Mouse (Mus musculus) gastrocnemius, adult 18-20 months (tissue): ENCODE measurements around the gene Bst2. TPM values are rescaled to one million over a fixed set of nuclear protein-coding genes. Genes with fewer than 3 reads are reported as not detected.

Experiments used
- DNase-seq: peaks from one replicate; pipeline ENCODE4 v3.0.0; 2021; ENCODE audit warnings: low spot score
- long read RNA-seq, 2 experiments: library from polyadenylated mRNA; stranded (forward); transcript quantifications; one replicate each; pipeline ENCODE4 v2.0.0; 2021
- total RNA-seq, 2 experiments: library from RNA; stranded (reverse); gene quantifications; 2 replicates each; pipeline ENCODE4 v1.2.3; 2021

The Bst2 gene
- 1 to 10 TPM; 5.9 to 8.2 TPM for total RNA-seq
- long read RNA-seq, experiment 1, partial matches to known transcripts = 0 of 4 reads
- long read RNA-seq, experiment 1, other reads (novel, unspliced or antisense) = 0 of 4 reads
- long read RNA-seq, experiment 2, partial matches to known transcripts = 1 of 4 reads
- long read RNA-seq, experiment 2, other reads (novel, unspliced or antisense) = 0 of 4 reads

GRCm38 (mm10) chr8:71537028-71537867 is at the start of gene Bst2:
Bst2 (minus strand) TSS chr8:71537456.
- DNase-seq = peak; percentile 91

- no peak for DNase-seq
Measured at GRCm38 (mm10) chr8:71586891-71587290, 49.6 kb upstream of the Bst2 start.

GRCm38 (mm10) chr8:71580201-71580600 is 42.9 kb upstream of the Bst2 start:
- no peak for DNase-seq

DNA sequence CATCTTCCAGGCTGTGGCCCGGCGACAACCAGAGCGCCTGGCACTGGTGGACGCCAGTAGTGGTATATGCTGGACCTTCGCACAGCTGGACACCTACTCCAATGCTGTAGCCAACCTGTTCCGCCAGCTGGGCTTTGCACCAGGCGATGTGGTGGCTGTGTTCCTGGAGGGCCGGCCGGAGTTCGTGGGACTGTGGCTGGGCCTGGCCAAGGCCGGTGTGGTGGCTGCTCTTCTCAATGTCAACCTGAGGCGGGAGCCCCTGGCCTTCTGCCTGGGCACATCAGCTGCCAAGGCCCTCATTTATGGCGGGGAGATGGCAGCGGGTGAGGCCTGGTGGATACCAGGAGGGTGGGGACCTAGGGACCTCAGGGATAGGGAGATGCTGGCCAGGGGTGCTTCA is 42.2 kb upstream of the Bst2 start:
- peak; percentile 77 for DNase-seq

DNA sequence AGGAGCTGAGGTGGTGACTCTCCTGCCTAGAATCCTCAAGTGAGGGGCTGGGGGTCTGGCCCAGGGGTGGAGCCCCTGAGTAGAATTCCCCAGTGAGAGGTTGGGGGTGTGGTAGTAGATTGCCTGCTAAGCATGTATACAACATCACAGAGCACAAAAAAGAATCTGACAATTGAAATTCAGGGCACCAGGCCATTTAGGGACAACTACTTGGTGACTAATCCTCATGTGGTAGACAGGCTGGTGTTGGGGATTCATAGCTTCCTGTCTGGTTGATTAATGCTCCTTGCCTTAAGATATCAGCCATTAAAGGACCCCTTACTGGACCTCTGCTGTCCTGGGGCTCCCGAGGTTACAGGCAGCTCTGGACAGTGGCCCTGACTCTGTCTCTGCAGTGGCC is 41.8 kb upstream of the Bst2 start:
- DNase-seq = no peak

DNA sequence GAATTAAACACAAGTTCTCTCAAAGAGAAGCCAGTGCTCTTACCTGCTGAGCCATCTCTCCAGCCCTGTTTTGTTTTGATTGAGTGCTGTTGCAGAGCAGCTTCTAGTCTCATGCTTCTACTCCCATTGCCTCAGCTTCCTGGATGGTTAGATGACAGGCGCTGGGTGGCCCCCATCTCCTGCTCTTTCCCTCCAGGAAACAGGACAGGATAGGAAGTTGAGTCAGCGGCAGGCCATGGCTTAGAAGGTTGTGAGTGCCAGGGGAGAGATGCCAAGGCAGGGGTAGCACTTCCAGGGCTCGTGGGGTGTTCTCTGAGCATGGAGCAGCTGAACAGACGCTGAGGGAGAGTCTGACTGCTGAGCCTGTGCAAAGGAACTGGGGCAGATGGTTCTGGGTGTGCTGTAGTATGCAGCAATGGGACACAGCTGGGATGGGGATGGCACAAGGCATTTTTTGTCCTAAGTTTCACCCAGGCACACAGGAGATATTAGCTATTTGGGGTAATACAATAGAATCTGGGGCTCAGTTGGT is 40.7 kb upstream of the Bst2 start:
- no peak for DNase-seq

DNA sequence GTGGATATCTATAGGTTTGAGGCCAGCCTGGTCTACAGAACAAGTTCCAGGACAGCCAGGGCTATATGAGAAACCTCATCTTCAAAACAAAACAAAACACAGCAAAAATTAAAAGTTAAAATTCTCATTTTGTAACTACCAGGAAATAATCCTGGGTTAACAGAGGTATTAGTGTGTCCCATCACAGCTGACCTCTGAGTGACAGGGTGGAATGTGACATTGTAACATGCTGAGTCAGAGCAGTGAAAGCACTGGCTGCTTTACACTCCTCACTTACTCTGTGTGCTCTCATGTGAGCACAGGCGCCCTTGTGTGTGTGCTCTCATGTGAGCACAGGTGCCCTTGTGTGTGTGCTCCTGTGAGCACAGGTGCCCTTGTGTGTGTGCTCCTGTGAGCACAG is 37.8 kb upstream of the Bst2 start:
- DNase-seq = no peak

DNA sequence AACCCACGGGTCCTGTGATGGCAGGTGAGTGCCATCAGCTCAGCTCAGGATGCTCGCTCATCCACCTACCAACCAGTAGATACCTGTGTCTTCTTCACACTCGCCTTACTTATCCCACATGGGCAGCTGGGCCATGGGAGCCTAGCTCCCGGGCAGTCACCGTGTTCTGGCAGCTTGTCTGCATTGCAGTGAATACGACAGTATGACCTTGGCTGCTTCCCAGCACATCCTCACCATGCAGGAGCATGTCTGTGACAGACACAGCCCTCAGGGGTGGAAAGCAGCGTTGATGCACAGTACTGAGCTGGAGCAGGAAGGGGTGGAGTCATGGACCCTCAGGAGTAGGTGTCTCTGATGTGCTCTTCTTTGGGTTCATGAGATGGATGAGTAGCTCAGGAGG is 37.2 kb upstream of the Bst2 start:
- no peak for DNase-seq

GRCm38 (mm10) chr8:71572847-71573633 is 35.8 kb upstream of the Bst2 start:
- DNase-seq = no peak

- DNase-seq = no peak
Measured at GRCm38 (mm10) chr8:71572077-71572476, 34.8 kb upstream of the Bst2 start.

- DNase-seq = peak; percentile 89
Measured at GRCm38 (mm10) chr8:71570291-71570954, 33.2 kb upstream of the Bst2 start.

DNA sequence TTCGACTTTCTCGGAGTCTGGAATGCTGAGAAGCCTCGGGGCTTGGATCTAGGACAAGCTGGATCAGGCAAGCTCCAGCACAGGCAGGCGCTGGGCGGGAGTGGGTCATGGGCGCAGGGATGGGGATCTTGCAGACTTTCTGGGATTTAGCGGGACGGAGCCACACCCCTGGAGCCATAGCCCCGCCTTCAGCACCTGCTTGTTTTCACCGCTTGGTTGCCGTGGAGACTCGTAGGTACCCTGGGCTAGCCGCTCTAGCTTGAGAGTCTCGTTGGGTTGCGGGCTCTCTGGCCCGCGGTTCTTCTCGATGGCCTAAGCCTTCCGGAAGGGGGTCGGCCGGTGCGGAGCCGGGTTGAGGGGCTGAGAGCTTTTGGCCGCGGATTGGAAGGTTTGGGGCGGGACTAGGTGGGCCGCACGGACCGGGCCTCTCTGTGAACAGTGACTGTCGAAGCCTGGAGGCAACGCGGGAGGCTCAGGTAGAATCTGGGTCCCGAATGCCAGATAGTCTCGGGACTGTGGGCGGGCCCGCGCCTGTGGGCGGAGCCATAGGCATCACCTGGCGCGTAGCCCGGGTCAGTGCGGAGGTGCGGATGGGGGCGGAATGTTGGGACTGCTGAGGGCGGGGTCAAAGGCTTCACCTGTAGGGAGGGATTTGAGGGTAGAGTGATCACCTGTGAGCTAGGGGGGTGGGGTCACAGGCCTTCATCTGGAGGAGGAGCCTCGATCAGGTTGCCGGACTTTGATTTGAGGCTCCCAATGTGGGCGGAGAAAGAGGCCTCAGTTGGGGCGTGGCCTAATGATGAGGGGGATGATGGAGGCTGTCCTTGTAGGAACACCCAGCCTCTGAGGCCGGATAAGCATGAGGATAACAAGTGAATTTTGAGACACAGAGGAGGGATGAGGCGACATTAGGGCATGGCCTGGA is 32.4 kb upstream of the Bst2 start:
- DNase-seq = peak; percentile 90

- peak; percentile 22 for DNase-seq
Measured at GRCm38 (mm10) chr8:71568941-71569340, 31.7 kb upstream of the Bst2 start.

- peak; percentile 81 for DNase-seq
Measured at GRCm38 (mm10) chr8:71568387-71568937, 31.2 kb upstream of the Bst2 start, which contains the start of gene Slc27a1. Slc27a1 (plus strand) TSS chr8:71568882.

- DNase-seq = no peak
Measured at GRCm38 (mm10) chr8:71567587-71567986, 30.3 kb upstream of the Bst2 start.

GRCm38 (mm10) chr8:71566501-71566900 is 29.2 kb upstream of the Bst2 start, which contains the start of gene Nxnl1:
Nxnl1 (minus strand) TSS chr8:71566601.
- DNase-seq = no peak

GRCm38 (mm10) chr8:71563992-71564391 is 26.7 kb upstream of the Bst2 start:
- no peak for DNase-seq

DNA sequence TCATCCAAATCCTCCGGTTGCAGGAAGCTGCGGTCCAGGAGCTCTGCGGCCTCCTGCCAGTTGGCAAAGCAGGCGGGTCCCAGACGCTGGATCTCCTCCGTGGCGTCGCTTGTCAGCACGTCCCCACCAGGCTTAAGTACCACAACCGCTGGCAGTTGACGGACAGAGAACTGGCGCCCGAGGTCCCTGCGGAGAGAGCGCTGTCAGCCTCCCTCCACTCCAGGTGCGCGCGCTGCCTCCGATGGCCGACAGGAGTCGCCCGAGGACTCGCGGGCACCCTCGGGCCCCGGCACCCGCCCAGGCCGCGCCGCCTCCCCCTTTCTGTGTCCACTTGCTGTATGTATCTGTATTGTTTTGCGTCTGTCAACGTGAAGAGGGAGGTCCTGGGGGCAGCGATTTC is 25.5 kb upstream of the Bst2 start:
- peak; percentile 84 for DNase-seq

DNA sequence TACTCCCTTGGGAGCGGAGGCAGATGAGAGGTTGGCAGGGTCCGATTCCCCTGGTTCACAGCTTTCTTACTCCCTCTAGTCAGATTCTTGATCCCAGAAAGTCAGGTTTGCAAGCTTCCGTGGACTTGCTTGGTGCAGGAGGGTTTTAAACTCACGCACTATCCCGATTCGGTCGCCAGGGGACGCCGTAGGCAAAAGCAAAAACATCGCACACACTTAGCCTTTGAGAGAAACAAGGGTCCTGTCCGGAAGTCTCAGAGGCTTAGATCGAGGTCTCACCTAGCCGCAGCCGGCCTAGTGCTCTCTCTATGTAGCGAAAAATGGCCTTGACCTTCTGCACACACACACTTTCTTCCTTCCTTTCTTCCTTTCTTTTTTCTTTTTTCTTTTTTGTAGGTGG is 24.1 kb upstream of the Bst2 start:
- peak; percentile 59 for DNase-seq

DNA sequence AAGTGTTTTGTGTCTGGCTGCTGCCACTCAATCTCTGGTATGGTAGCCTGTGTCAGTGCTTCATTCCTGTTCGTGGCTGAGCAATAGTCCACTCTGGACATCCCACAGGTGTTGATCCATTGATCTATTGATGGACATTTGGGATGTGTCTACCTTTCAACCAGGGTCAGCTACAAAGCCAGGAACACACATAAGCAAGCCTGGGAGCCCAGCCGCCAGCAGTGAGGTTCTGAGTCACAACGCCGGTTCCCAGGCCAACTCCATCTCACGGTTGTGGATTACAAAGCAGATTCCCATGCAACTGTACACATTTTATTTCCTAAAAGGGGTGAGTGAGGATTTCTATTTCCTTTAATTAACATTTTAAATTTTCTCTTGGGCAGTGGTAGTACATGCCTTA is 23.5 kb upstream of the Bst2 start:
- DNase-seq = no peak
